In the genomic region with DNA sequence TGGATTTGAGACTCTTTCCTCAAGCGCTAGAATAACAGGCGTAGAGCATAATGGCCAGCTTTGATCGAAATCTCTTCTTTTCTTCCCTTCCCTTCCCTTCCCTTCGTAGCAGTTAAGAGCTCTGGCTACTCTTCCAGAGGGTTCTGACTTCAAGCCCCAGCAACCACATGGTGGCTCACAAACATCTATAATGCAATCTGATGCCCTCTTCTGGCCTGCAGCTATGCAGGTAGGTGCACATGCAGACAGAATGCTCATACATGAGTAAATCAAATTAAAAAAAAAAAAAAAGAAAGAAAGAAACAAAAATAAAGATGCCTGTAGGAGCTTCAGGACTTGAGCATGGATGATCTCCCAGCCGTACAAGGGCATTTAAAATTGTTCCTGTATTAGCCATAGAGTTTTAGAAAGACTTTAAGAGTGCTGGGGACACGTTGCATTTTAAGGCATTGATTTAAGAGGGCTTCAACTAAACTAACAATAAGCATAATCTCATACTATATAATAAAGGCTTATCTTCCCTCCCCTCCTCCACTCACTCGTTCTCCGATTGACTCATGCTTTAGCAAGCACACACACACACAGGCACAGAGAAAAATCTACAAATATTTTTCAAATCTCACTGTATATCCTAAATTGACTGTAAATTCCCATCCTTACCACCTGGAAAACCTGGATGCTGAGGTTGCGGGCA, we compare ENCODE assay signal across 10 mouse cellular contexts. TPM values are rescaled to one million over a fixed set of nuclear protein-coding genes. Genes with fewer than 3 reads are reported as not detected.
DNase-seq lines count a peak whose midpoint lies in the region; ATAC-seq and TF ChIP-seq lines count a peak whose summit lies in the region.
"Had no signal": no experiment of that assay in that cellular context is flagged by ENCODE, and none has a peak within 500 bp of the region (broad histone marks: within the 10 kb centered on the region; RNA-seq: fewer than 3 reads in every experiment).

No protein-coding gene starts in this region.

- no peak for TF ChIP-seq EP300 in liver, postnatal 0 days (IDR thresholded peaks at IDR 0.05; ENCODE audit: low read depth)

- intact Hi-C loops in left cerebral cortex, postnatal 10 days (cut with DNase I): no loop called here

- TF ChIP-seq CTCF in liver, postnatal 0 days (IDR thresholded peaks at IDR 0.05; ENCODE audit: low read depth): peak; percentile 38; the same call in 1 of the 2 replicates

- WGBS in liver, postnatal 0 days (ENCODE audit: insufficient replicate concordance): 63% methylated on average over 8 of the region's 9 CpGs
- 77% methylated on average over 8 of the region's 9 CpGs for WGBS in liver, embryonic 11.5 days

- H3K9ac ChIP-seq in liver, postnatal 0 days (replicated peaks): no peak overlapping the region
- H3K9ac ChIP-seq in liver, embryonic 11.5 days (ENCODE audit: low read depth, low read length): no peak overlapping the region

- H3K27me3 ChIP-seq in liver, postnatal 0 days (ENCODE audit: insufficient read depth, low read length): no peaks in the 10 kb centered on the region
- H3K27me3 ChIP-seq in liver, embryonic 11.5 days (replicated peaks; ENCODE audit: control insufficient read depth, insufficient read depth, low read length): no peaks in the 10 kb centered on the region

- no peak overlapping the region for H3K4me3 ChIP-seq in liver, postnatal 0 days (ENCODE audit: low read depth, low read length)
- no peak overlapping the region for H3K4me3 ChIP-seq in liver, embryonic 11.5 days (ENCODE audit: low read depth, low read length)

- no peak overlapping the region for H3K4me2 ChIP-seq in liver, postnatal 0 days (ENCODE audit: low read depth, low read length)
- H3K4me2 ChIP-seq in liver, embryonic 11.5 days: no peak overlapping the region

- peak; percentile 45 for ATAC-seq in frontal cortex, adult (ENCODE audit: low TSS enrichment)
- no peak for ATAC-seq in liver, postnatal 0 days
- no peak for ATAC-seq in liver, embryonic 11.5 days (replicated peaks; ENCODE audit: low FRiP score)

- no peak for DNase-seq in frontal cortex, postnatal 36 days (ENCODE audit: low spot score in 2 of 2)
- DNase-seq in liver, postnatal 0 days: no peak
- DNase-seq in liver, embryonic 11.5 days (ENCODE audit: low spot score): no peak
- DNase-seq in R1 (ENCODE audit: low read depth, low spot score): peak; percentile 60
- peak; percentile 46 for DNase-seq in naive thymus-derived CD4-positive, alpha-beta T cell, adult 2 months (ENCODE audit: low read depth)
- DNase-seq in layer of hippocampus, adult 11-12 months (ENCODE audit: low spot score): no peak
- DNase-seq in left cerebral cortex, postnatal 10 days (ENCODE audit: extremely low spot score in 1 of 2, low spot score in 2 of 2): no peak
- DNase-seq: embryo, embryonic 11 days; kidney, adult 18-20 months had no signal

- no peaks in the 10 kb centered on the region for H3K36me3 ChIP-seq in liver, postnatal 0 days (replicated peaks; ENCODE audit: insufficient read depth, low read length)
- no peaks in the 10 kb centered on the region for H3K36me3 ChIP-seq in liver, embryonic 11.5 days (ENCODE audit: control insufficient read depth, insufficient read depth, low read length)

- H3K27ac ChIP-seq in liver, postnatal 0 days (ENCODE audit: low read depth): no peak overlapping the region
- H3K27ac ChIP-seq in liver, embryonic 11.5 days (ENCODE audit: low read depth, low read length): no peak overlapping the region

- no peaks in the 10 kb centered on the region for H3K9me3 ChIP-seq in liver, postnatal 0 days (ENCODE audit: low read length)
- H3K9me3 ChIP-seq in liver, embryonic 11.5 days (ENCODE audit: control insufficient read depth, low read length): no peaks in the 10 kb centered on the region

- no peaks in the 10 kb centered on the region; the same call in 1 of the 2 replicates for H3K4me1 ChIP-seq in liver, postnatal 0 days (ENCODE audit: insufficient read depth)
- H3K4me1 ChIP-seq in liver, embryonic 11.5 days (replicated peaks; ENCODE audit: control insufficient read depth, insufficient read depth, low read length): no peaks in the 10 kb centered on the region

RNA-seq across cellular contexts. Expression of a gene that starts 35.8 kb away (rescaled TPM):
- polyA plus RNA-seq in liver, postnatal 0 days (2015; fragmentation: Nextera tagmentation; extraction: Ambion mirVana): 750 and 793 TPM in 2 replicates
- 3,603 and 3,888 TPM in 2 replicates for polyA plus RNA-seq in liver, embryonic 11.5 days (2014; fragmentation: Nextera tagmentation; extraction: Ambion mirVana)
- total RNA-seq in left cerebral cortex, postnatal 10 days (2021): 1,000 to 10,000 TPM; 2,142 to 2,231 TPM

Comparison
In these comparisons a context has a peak if more than half of its experiments do, and no peak if none do; other contexts are left out.
1. DNase-seq: peak in R1 (single experiment) and naive thymus-derived CD4-positive, alpha-beta T cell, adult 2 months (single experiment); none in frontal cortex, postnatal 36 days (0 of 2), liver, postnatal 0 days (single experiment), liver, embryonic 11.5 days (single experiment), layer of hippocampus, adult 11-12 months (single experiment) and left cerebral cortex, postnatal 10 days (0 of 2).